Mouse (Mus musculus) cerebellum, adult 8-10 months (tissue): Measurements from ENCODE around the gene Olfr533.
"Not testable (repeated sequence)": the region's sequence is repeated elsewhere in the genome, so short reads cannot be mapped to it uniquely, and the experiment has no call there.

Source experiments
- DNase-seq: peaks from one replicate; pipeline ENCODE4 v3.0.0; 2022

The Olfr533 gene

GRCm38 (mm10) chr7:140463070-140463469 is at the start of gene Olfr533:
Olfr533 (plus strand) TSS chr7:140463370.
- DNase-seq = not testable (repeated sequence)

GRCm38 (mm10) chr7:140421539-140421938 is 41.6 kb upstream of the Olfr533 start, which contains the start of gene Olfr532:
Olfr532 (minus strand) TSS chr7:140421639.
- DNase-seq = no peak

- DNase-seq = no peak
Measured at GRCm38 (mm10) chr7:140443141-140443540, 20.0 kb upstream of the Olfr533 start.

GRCm38 (mm10) chr7:140477886-140478285 is 14.7 kb downstream of the Olfr533 start:
- no peak for DNase-seq

- no peak for DNase-seq
Measured at GRCm38 (mm10) chr7:140478733-140479132, 15.6 kb downstream of the Olfr533 start.

GRCm38 (mm10) chr7:140483916-140484315 is 20.7 kb downstream of the Olfr533 start, which contains the start of gene Olfr535:
Olfr535 (plus strand) TSS chr7:140484216.
- DNase-seq = no peak

- DNase-seq = no peak
Measured at GRCm38 (mm10) chr7:140488981-140489380, 25.8 kb downstream of the Olfr533 start.

- no peak for DNase-seq
Measured at GRCm38 (mm10) chr7:140494231-140494630, 31.1 kb downstream of the Olfr533 start.

- no peak for DNase-seq
Measured at GRCm38 (mm10) chr7:140494702-140495101, 31.5 kb downstream of the Olfr533 start.

- DNase-seq = not testable (repeated sequence)
Measured at GRCm38 (mm10) chr7:140507346-140508021, 44.3 kb downstream of the Olfr533 start, which contains the start of gene Olfr536. Olfr536 (minus strand) TSS chr7:140507396.
